Mouse (Mus musculus) megakaryocyte, embryonic 14.5 days (primary cell): Measurements from ENCODE around the gene Pdia5. TPM values are rescaled to one million over a fixed set of nuclear protein-coding genes. Genes with fewer than 3 reads are reported as not detected.

Experiments
- H3K27me3 ChIP-seq: replicated peaks from 2 replicates; pipeline ENCODE3; 2012; ENCODE audit warnings: inconsistent platforms
- H3K36me3 ChIP-seq: replicated peaks from 2 replicates; pipeline ENCODE3; 2012; ENCODE audit warnings: low read length, inconsistent platforms, mixed read lengths
- H3K4me1 ChIP-seq: 2 replicates; pipeline ENCODE4 v1.6.1; 2012; ENCODE audit warnings: inconsistent platforms
- H3K4me3 ChIP-seq: replicated peaks from 2 replicates; pipeline ENCODE3; 2012; ENCODE audit warnings: moderate library complexity, mild to moderate bottlenecking, inconsistent platforms
- H3K9me3 ChIP-seq: 2 replicates; pipeline ENCODE4 v1.6.1; 2012; ENCODE audit warnings: inconsistent platforms
- FLI1 ChIP-seq: IDR thresholded peaks from 2 replicates; pipeline ENCODE4 v1.6.1; 2012; ENCODE audit warnings: low read length, inconsistent platforms, mixed read lengths
- GATA1 ChIP-seq: IDR thresholded peaks from 3 replicates; pipeline ENCODE4 v1.6.1; 2012; ENCODE audit warnings: mixed read lengths, low read length, inconsistent platforms, borderline replicate concordance
- polyA plus RNA-seq: library from polyadenylated mRNA; stranded (reverse); fragments of >175 nt; gene quantifications from 2 replicates; pipeline ENCODE4 v1.2.3, GENCODE M21; 2012; ENCODE audit warnings: low replicate concordance; ENCODE audit not compliant: insufficient read depth

Gene Pdia5
- polyA plus RNA-seq, 1 experiment = 5.7 TPM

DNA sequence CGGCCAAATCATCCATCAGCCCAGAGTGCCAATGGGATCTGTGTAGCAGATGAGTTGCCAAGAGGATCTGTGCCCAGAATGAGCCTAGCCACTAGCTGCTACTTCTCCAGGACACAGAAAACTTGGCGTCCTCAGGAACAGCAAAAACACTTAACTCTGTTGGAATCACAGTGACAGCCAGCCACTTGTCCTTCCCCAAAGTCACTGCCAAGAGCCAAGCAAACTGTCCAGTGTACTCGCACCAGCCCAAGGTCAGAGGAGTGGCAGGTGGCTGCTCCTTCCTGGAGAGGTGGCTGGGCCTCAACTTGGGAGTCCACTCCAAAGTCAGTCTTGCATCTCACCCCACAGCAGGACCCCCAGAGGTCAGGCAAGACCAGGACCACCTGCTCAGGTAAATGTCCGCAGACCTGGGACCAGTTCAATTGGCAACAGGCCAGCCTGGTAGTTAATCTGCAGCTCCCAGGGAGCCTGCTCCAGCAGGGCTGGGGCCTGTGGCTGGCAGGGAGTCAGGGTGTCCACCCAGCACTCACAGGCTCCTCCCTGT, 24.8 kb downstream of the Pdia5 start:
- Histone ChIP-seq H3K4me3 (no peak overlapping the region), H3K36me3 (peaks cover 55% of the 10 kb centered on the region), H3K9me3 (no peaks in the 10 kb centered on the region), H3K27me3 (no peaks in the 10 kb centered on the region), H3K4me1 (peaks cover 8% of the 10 kb centered on the region)
- TF ChIP-seq FLI1 (no peak), GATA1 (no peak)

DNA sequence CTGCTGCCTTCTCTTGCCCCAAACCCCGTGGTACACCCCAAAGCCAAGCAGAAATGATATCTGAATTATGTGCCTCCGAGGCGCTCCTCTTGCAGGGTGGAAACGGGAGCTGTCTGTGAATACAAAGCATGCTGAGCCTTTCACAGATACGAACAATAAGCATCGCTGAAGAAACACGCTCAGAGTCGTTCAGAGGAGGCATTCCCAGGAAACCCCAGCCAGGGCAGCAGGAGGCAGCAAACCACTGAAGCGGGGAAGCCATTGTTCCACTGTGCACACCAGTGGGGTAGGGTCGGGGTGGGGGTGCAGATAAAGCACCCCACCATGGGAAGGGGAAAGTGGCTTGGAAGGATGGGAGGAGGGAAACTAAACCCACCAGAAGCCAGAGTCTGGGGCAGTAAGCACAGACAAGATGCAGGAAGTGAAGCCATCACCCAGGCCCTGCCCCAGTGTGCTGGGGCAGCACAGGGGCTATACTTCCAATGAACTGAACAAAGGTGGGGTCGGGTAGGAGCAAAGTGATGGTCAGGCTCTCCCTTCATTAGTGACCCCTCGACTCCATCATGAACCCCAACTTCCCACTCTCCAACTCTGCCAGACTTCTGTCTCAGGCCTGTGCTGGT, 25.9 kb downstream of the Pdia5 start:
- H3K9me3 ChIP-seq = no peaks in the 10 kb centered on the region
- H3K4me1 ChIP-seq = no peaks in the 10 kb centered on the region
- H3K27me3 ChIP-seq = no peaks in the 10 kb centered on the region
- H3K36me3 ChIP-seq = peaks cover 57% of the 10 kb centered on the region
- TF ChIP-seq GATA1 = no peak
- TF ChIP-seq FLI1 = no peak
- H3K4me3 ChIP-seq = no peak overlapping the region

DNA sequence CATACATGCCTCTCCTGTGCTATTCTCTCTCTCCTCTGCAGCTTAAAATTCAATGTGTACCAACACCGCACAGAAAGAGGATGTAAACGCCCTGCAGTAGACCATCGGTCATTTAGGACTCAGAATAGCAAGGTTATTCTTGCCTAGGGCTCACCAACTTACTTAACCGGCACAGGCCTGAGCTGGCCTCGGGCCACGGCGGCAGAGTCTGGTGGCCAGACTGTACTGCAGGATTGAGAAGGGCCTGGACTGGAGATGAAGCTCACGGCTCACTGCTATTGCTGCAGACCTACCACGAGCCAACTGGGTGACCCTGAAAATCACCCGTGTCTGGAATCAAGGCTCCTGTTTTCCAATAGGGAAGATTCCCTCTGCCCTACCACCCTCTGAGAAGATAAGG, 27.0 kb downstream of the Pdia5 start:
- H3K4me3 ChIP-seq = no peak overlapping the region

DNA sequence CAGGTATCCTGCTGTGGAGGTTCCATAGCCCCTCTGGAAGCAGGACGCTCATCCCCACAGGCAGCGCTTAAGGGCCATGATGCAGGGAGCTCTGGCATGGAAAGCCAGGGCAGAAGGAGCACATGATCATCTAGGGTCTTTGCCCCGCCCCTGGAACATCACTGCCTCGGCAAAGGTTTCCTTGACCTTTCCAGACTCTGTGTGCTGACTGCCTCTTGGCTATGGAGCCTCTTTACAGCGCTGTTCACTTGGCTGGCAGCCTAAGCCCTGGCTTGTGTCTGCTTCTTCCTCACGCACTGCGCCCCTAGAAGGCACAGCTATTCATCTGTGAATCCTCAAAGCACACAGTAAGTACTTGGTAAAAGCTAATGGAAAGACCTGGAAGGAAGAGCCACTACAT, 27.7 kb downstream of the Pdia5 start:
- no peak for TF ChIP-seq GATA1
- TF ChIP-seq FLI1 = no peak
- Histone ChIP-seq H3K36me3 (peaks cover 71% of the 10 kb centered on the region), H3K9me3 (no peaks in the 10 kb centered on the region), H3K4me1 (no peaks in the 10 kb centered on the region), H3K4me3 (no peak overlapping the region), H3K27me3 (no peaks in the 10 kb centered on the region)

More for the DNA sequence above, 27.0 kb downstream of the Pdia5 start:
- no peaks in the 10 kb centered on the region for H3K27me3 ChIP-seq
- H3K4me1 ChIP-seq = no peaks in the 10 kb centered on the region
- no peaks in the 10 kb centered on the region for H3K9me3 ChIP-seq
- peaks cover 64% of the 10 kb centered on the region for H3K36me3 ChIP-seq
- TF ChIP-seq FLI1 = no peak
- TF ChIP-seq GATA1 = no peak

DNA sequence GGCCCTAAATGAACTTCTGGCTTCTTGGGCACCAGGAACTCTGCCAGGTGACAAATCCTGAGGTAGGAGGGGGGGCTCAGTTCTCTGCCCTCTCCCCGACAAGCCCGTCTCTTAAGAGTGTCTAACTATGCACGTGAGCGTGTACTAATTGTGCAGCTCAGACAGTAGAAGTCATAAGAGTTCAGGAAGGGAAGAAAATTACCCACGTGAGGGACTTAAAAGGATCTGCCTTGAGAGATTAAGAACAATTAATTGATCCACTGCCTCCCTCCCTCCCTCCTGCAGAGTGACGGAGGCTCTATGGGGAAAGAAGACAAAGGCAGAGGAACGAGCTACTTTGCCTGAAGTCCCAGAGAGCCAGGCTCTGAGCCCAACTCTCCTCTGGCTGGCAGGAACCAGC, 31.1 kb downstream of the Pdia5 start:
- H3K9me3 ChIP-seq = no peaks in the 10 kb centered on the region
- peaks cover 85% of the 10 kb centered on the region for H3K36me3 ChIP-seq
- H3K27me3 ChIP-seq = no peaks in the 10 kb centered on the region
- no peaks in the 10 kb centered on the region for H3K4me1 ChIP-seq
- no peak overlapping the region for H3K4me3 ChIP-seq
- TF ChIP-seq GATA1 (no peak), FLI1 (no peak)

DNA sequence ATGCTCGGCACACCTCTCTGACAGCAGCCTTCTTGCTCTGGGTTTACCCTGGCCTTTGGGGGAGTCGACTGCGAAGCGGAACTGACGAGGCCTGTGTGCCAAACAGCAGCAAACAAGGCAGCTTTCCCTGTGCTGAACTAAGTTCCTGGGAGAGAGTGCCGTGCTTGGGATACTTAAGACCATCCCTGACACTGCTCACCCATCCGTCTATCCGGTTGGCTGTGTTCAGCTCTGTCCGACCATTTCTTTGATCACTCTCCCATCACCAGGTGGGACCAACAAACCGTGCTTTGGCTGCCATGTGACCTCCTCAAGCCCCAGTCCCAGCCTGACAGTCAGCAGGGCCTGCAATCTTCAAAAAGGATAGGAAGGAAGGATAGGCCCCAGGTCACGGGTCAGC, 32.4 kb downstream of the Pdia5 start:
- Histone ChIP-seq H3K4me1 (no peaks in the 10 kb centered on the region), H3K9me3 (no peaks in the 10 kb centered on the region), H3K27me3 (no peaks in the 10 kb centered on the region), H3K36me3 (peaks cover 83% of the 10 kb centered on the region), H3K4me3 (no peak overlapping the region)
- TF ChIP-seq GATA1 (no peak), FLI1 (no peak)

DNA sequence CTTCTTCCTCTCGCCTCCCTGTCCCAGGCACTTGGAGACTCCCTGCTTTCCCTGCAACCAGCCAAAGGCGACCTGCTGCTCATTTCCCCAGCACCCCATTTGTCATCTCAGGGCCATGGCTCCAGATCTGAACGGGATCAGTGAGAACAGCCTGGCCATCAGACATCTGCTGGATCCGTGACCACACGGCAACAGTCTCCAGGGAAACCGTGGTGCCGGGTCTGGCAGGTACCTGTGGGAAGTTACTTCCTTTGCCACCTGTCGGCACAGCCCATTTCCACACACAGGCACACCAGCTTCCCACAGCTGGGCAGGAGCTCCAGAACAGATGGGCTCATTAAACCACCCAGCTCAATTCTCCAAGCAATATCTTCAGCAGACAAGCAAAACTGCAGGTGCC, 33.2 kb downstream of the Pdia5 start:
- Histone ChIP-seq H3K9me3 (no peaks in the 10 kb centered on the region), H3K4me1 (no peaks in the 10 kb centered on the region), H3K27me3 (no peaks in the 10 kb centered on the region), H3K4me3 (no peak overlapping the region), H3K36me3 (peaks cover 81% of the 10 kb centered on the region)
- TF ChIP-seq FLI1 (no peak), GATA1 (no peak)

DNA sequence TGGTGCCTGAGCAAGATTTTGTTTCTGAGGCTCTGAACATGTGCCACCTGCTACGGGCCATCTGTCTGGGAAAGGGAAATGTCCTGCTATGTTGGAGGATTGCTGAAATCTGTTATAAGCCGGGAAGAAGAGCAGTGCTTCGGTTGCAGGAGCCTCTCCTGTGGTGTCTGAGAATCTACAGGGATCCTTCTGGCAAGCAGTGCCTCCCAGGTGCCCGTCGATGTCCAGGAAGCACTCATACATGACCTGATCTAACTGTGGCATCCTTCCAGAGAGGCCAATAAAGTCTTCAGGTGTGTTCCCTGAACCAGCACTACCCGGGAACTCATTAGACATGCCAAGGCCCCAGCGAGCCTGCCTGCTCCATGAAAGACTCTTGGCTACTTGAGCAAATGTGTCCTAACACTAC, 33.7 kb downstream of the Pdia5 start:
- H3K9me3 ChIP-seq = no peaks in the 10 kb centered on the region
- no peaks in the 10 kb centered on the region for H3K27me3 ChIP-seq
- peaks cover 76% of the 10 kb centered on the region for H3K36me3 ChIP-seq
- H3K4me3 ChIP-seq = no peak overlapping the region
- no peak for TF ChIP-seq GATA1
- TF ChIP-seq FLI1 = no peak
- no peaks in the 10 kb centered on the region for H3K4me1 ChIP-seq

DNA sequence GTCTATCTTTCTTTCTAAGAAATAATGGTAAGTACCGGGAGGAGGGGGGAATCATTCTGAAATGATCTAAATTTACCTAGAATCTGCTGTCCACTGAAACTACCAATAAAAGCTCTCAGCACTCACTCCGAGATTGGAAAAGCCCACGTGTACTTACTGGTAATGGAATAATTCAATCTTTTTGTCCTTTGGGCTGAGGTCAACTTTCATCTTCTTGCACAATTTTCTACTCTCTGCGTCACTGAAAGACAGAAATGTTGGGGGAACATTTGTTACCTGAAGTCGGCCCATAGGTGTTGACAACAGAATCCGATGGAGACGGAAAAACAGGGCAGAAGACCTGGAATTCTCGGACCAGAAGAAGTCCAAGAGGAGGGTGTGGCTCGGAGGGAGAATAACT, 34.4 kb downstream of the Pdia5 start:
- TF ChIP-seq FLI1 (no peak), GATA1 (no peak)
- Histone ChIP-seq H3K4me3 (no peak overlapping the region), H3K36me3 (peaks cover 70% of the 10 kb centered on the region), H3K27me3 (no peaks in the 10 kb centered on the region), H3K9me3 (no peaks in the 10 kb centered on the region), H3K4me1 (no peaks in the 10 kb centered on the region)

DNA sequence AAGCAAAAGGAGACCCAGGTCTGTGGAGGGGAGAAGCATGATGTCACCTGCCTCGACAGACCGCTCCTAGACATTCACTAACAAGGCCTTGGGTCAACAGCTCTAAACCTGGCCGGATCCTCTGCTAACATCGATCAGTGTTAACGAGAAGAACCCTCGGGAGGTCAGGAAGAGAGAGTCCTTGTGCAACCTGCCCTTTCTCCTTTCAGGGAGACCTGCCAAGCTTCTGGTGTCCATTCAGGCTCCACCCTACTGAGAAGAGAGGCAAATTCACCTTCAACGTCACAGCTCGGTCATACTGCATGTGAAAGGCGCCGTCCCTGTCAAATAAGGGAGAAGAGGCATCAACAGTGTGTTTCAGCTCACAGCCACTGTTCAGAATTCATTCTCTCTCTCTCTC, 34.9 kb downstream of the Pdia5 start:
- TF ChIP-seq FLI1 = no peak
- TF ChIP-seq GATA1 = no peak
- Histone ChIP-seq H3K27me3 (no peaks in the 10 kb centered on the region), H3K9me3 (no peaks in the 10 kb centered on the region), H3K36me3 (peaks cover 67% of the 10 kb centered on the region), H3K4me3 (no peak overlapping the region), H3K4me1 (no peaks in the 10 kb centered on the region)
